Mouse (Mus musculus) kidney, postnatal 10 days (tissue): Measurements from ENCODE around the gene Upf3a.
A peak's percentile ranks its signal among the peaks of the same experiment; 100 is the strongest.
"Not testable (repeated sequence)": the region's sequence is repeated elsewhere in the genome, so short reads cannot be mapped to it uniquely, and the experiment has no call there.

ENCODE experiments used
- DNase-seq: peaks from one replicate; pipeline ENCODE4 v3.0.0; 2021; ENCODE audit warnings: mixed read lengths

Upf3a gene

DNA sequence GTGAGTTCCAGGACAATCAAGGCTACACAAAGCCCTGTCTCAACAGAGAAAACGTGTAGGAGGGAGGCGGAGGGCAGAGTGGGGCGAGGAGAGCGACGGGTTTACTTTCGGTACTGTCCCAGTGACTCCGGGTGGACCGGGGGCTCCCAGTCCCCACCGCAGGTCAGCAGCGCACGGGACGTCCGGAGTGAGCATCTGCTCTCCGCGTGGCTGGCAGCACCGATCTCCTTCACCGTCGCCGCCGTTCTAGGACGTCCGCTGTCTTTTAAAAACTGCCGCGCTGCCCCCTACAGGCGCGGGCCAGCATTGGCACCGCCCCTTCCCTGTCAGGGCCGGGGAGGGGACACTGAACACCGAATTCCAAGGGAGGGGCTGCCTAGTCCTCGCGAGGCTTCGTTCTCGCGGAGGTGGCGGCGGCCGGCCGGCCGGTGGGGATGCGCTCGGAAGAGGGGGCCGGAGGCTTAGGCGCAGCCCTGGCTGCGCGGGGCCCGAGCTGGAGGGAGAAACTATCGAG lies at the start of gene Upf3a:
Upf3a (plus strand) TSS at position 366 of the 514 bp plus-strand sequence.
- DNase-seq = peak; percentile 95

GRCm38 (mm10) chr8:13740323-13740770 lies 45.1 kb upstream of the Upf3a start:
- DNase-seq = peak; percentile 68

DNA sequence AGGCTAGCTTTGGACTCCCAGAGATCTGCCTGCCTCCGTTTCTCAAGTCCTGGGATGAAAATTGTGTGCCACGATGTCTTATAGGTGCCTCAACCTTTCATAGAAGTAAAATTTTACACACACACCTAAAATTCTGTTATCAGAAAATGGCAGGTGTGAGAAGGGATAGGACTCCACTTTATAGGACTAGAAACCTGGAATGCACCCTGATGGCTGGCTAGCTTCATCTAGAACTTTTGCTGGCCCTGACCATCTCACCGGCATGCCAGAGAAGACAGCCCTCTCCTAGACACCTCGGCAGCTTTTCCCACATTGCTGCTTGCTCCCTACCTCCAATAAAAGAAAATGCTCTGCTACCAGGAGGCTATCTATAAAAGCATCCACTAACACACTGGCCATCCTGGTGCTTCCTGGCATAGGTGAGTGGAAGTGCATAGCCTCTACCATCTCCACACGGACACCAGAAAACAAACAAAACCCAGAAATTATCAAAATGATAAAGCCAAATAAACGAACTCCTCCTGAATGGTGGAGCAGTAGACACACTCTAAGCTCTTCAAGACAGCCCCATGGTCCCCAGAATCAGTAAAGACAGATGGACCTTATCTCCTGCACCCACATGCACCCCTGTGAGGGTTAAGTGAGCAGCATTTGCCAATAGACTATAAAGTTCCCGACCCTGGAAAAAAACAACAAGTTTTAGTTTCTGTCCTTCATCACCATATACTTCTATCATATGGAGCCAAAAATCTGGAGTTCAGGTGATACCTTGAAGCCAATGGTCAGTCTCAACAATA lies 44.4 kb upstream of the Upf3a start:
- no peak for DNase-seq

DNA sequence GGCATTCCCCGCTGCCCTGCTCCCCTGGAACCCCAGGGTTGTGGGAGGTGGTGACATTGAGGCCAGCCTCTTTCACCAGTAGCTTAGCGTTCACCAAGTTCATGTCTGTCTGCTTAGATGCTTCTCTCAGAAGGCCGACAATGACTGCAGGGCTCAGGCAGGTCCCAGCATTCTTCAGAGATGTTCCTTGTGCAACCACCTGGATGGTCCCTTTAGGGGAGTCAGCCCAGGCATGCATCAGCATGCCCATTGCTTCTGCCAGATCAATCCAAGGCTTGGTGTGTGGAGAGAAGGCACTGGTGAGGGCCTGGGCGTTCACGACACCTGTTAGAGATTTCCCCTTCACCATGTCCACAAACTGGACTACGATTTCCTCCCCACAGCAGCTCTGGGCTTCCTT lies 39.2 kb upstream of the Upf3a start:
- DNase-seq = not testable (repeated sequence)

- no peak for DNase-seq
These were observed 37.8 kb upstream of the Upf3a start for GRCm38 (mm10) chr8:13747626-13748025.

DNA sequence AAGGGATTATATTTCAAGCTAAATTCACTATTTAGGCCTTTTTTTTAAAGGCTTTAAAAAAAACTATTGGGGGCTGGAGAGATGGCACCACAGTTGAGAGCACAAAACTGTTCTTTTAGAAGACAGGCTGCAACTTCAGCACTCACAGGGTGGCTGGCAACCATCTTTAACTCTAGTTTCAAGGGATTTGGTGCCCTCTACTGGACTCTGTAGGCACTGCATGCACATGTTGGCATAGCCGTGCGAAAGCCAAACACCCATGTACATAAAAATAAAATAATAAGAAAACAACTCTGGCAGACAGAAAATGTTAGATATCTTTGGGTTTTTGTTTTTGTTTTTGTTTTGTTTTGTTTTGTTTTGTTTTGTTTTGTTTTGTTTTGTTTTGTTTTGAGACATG lies 31.7 kb upstream of the Upf3a start:
- DNase-seq = peak; percentile 90

GRCm38 (mm10) chr8:13756480-13756879 lies 28.9 kb upstream of the Upf3a start:
- DNase-seq = no peak

DNA sequence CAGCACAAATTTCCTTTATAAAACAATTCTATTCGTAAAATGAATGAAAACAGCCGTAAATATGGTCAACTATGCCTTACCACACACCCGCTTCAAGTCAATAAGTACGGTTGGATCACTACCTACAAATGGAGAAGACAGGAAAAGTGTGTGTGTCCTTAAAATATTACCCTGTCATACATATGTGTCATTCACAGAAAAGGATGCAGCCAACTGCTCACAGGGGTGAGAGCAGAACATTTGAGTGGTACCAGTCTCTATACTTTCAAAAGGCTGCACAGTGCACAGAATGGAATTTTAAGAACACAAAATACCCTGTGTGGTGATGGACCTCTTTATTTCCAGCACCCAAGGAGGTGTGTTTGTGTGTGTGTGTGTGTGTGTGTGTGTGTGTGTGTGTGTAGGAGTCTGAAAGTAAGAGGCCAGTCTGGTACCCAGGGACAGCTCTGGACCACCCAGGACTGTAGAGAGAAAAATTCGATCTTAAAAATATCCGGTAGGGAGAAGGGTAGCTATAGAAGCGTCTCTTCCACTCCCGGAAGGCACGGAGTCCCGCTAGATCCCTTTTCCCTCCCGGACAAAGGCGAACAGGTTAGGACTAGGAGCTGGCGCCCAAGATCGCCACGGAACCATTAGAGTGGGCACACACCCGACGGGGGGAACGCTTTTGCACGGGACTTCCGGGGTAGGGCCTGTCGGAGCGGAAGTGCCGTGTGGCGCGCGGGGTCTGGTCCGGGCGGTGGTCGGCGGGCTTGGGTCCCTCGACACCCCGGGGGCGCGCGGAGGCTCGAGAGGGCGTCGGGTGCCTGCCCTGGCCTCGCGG lies 28.2 kb upstream of the Upf3a start, which contains the start of gene Cdc16:
Cdc16 (plus strand) TSS at position 695 of the 823 bp plus-strand sequence.
- peak; percentile 94 for DNase-seq

GRCm38 (mm10) chr8:13757805-13758727 lies 27.3 kb upstream of the Upf3a start:
- DNase-seq = peak; percentile 64

DNA sequence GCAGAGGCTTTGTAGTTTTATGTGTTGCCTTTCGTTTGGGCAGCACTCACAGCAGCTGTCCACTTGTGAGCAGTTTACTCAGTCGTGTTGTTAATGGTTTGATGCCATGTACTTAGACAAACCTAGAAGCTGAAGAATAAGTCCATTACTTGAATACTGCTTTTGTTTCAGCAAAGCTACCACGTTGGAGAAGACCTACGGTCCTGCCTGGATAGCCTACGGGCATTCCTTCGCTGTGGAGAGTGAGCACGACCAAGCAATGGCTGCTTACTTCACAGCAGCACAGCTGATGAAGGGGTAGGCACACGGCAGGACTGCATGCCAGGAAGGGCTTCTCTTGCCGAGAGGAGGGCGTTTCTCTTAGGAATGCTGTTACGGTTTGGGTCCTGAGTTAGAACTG lies 16.2 kb upstream of the Upf3a start:
- no peak for DNase-seq

DNA sequence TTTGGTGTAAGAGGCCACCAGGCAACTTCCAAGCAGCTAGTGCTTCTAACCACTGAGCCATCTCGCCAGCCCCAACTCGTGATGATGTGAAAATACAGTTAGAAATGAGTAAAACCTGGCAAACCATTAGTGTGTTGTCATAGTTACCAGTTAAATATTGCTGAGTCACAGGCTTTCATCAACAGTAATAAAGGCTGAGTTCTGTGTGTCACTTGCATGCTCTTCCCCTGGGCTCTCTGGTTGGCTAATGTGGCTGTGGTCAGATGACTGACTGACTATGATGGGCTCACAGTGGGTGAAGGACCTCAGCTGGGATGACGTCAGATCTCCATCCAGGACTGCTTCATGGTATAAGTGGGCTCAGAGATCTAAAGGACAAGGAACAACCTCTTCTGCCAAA lies 4.9 kb upstream of the Upf3a start:
- no peak for DNase-seq

- peak; percentile 100 for DNase-seq
These were observed 417 bp downstream of the Upf3a start for GRCm38 (mm10) chr8:13785764-13786299.

GRCm38 (mm10) chr8:13789606-13790005 lies 4.2 kb downstream of the Upf3a start:
- DNase-seq = no peak

GRCm38 (mm10) chr8:13793097-13793745 lies 7.8 kb downstream of the Upf3a start:
- no peak for DNase-seq

DNA sequence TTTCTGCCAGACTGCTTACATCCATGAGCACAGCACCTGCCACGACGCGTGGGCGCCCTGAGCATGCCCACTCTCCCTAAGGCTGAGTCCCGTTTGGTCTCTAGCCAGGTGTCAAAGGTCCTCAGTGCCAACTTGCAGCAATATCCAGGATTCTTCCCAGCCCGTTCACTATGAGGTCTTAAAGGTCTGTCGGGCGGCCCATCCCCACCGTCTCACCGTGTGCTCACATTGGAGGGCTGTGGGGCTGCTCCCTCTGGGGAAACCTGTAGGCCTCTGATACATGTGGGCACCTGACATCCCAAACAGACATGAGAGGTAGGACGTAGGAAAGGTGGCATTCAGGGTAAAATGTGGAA lies 8.3 kb downstream of the Upf3a start:
- no peak for DNase-seq

DNA sequence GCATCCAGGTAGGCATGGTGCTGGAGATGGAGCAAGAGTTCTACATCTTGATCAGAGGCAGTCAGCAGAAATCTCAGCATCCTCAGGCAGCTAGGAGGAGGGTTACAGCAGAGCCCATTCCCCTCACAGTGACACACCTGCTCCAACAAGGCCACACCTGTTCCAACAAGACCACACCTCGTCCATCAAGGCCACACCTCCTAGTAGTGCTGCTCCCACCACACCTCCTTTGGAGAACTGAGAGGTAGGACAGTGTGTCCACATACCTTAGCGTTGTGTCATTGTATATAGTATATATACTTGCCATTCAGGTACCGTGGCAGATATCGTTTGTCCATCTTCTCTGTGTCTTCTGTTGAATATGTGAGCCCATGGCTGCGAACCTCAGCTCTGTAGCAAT lies 12.3 kb downstream of the Upf3a start:
- no peak for DNase-seq

DNA sequence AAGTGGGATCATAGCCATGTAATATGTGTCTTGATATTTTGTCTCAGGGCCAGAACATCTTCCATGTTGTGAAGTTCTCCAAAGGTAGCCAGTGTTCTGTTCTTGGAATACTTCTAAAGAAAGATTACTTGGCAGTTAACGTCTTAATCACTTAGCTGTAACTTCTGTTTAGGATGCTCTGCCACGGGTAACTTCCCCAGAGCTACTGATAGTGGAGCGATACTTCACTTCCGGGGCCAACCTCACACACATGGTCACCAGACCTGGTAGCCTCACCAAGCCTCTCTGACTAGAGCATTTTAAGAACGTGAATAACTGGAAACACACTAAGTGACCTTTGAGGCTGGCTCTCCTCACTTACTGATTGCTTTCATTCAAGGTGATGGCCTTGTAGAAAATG lies 14.2 kb downstream of the Upf3a start:
- DNase-seq = no peak

DNA sequence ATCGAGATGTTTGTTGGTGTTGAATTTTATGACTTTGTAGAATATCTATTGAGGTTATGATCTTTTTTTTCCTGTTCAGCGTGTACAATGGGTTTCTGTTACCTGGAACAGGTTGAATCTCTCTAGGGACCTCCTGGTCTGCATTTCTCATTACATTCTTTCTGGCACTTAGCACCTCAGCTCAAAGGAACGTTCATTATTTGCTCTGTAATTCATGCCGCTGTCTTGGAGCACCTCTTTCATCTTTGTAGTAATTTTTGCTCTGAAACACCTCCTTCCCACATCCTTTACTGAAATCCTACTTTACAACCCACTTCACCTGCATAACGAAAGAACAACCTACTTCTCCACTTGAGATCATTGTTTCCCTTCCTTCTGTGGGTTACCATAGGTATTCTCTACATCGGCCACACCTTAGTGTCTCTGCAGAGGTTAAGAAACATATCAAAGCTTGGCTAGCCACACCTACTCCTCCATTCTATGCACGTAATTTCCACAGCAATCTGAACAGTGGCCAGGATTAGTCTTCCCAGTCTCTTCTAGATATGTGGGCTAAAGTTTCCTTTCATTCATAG lies 43.3 kb downstream of the Upf3a start:
- no peak for DNase-seq

GRCm38 (mm10) chr8:13838289-13838688 lies 52.9 kb downstream of the Upf3a start, which contains the start of gene AF366264:
TSS of gene AF366264 (minus strand) at chr8:13838389.
- not testable (repeated sequence) for DNase-seq

DNA sequence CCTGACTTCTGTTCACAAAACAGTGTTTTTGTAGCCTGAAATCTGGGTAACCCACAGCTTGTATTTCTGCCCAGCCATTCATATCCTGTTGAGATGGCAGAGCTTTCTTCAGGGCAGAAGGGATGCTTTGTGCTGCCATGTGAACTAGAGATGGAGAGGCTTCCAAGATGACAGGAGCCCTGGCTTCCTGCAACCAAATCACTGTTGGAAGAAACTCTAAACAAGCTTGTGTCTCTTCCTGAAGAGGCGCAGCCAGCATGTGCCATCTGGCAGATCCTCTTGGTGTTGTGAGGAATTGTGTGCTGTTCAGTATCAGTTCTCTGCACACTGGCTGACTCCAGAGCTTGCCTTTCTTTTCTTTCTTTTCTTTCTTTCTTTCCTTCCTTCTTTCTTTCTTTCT lies 57.9 kb downstream of the Upf3a start:
- not testable (repeated sequence) for DNase-seq
